Mouse (Mus musculus): ENCODE data around the gene Cblb.
A peak's percentile ranks its signal among the peaks of the same experiment; 100 is the strongest.

Gene Cblb

GRCm38 (mm10) chr16:52077901-52078300, 46.9 kb downstream of the Cblb start:
- DNase-seq, result no peak

GRCm38 (mm10) chr16:52078758-52079474, 47.9 kb downstream of the Cblb start:
- no peak for DNase-seq

GRCm38 (mm10) chr16:52079475-52079823, 48.4 kb downstream of the Cblb start:
- DNase-seq, result no peak

- DNase-seq, result no peak
Observed at GRCm38 (mm10) chr16:52080619-52081395, 49.8 kb downstream of the Cblb start.

GRCm38 (mm10) chr16:52081756-52082155, 50.7 kb downstream of the Cblb start:
- DNase-seq, result peak; percentile 50 to 56

GRCm38 (mm10) chr16:52086793-52087450, 55.9 kb downstream of the Cblb start:
- DNase-seq, result no peak

GRCm38 (mm10) chr16:52089354-52089753, 58.3 kb downstream of the Cblb start:
- no peak for DNase-seq

GRCm38 (mm10) chr16:52090899-52091298, 59.9 kb downstream of the Cblb start:
- peak; percentile 54 to 61 for DNase-seq

GRCm38 (mm10) chr16:52093325-52094253, 62.6 kb downstream of the Cblb start:
- no peak for DNase-seq

- DNase-seq, result peak in 1 of 2 experiments; percentile 20
Observed at GRCm38 (mm10) chr16:52094735-52095459, 63.9 kb downstream of the Cblb start.

- no peak for DNase-seq
Observed at GRCm38 (mm10) chr16:52095643-52096042, 64.6 kb downstream of the Cblb start.

- no peak for DNase-seq
Observed at GRCm38 (mm10) chr16:52100466-52100865, 69.4 kb downstream of the Cblb start.

- DNase-seq, result no peak
Observed at GRCm38 (mm10) chr16:52104608-52105007, 73.6 kb downstream of the Cblb start.

GRCm38 (mm10) chr16:52107836-52108235, 76.8 kb downstream of the Cblb start:
- no peak for DNase-seq

GRCm38 (mm10) chr16:52114473-52114872, 83.4 kb downstream of the Cblb start:
- DNase-seq, result no peak

GRCm38 (mm10) chr16:52119003-52119402, 88.0 kb downstream of the Cblb start:
- DNase-seq, result no peak

GRCm38 (mm10) chr16:52124974-52125373, 93.9 kb downstream of the Cblb start:
- DNase-seq, result no peak

GRCm38 (mm10) chr16:52125896-52126295, 94.9 kb downstream of the Cblb start:
- no peak for DNase-seq

- DNase-seq, result no peak
Observed at GRCm38 (mm10) chr16:52129357-52129905, 98.4 kb downstream of the Cblb start.

- DNase-seq, result peak; percentile 20 to 26
Observed at GRCm38 (mm10) chr16:52132808-52133490, 101.9 kb downstream of the Cblb start.

- DNase-seq, result no peak
Observed at GRCm38 (mm10) chr16:52134631-52135227, 103.7 kb downstream of the Cblb start.
